Mouse (Mus musculus) heart, adult 2 months (tissue): Measurements from ENCODE around the gene Snph. TPM values are rescaled to one million over a fixed set of nuclear protein-coding genes. Genes with fewer than 3 reads are reported as not detected.

Experiments used
- DNase-seq, 2 experiments: peaks; one replicate each; pipeline ENCODE4 v3.0.0; 2021
- H3K27ac ChIP-seq: fragments of 200-600 bp; 2 replicates; pipeline ENCODE4 v1.8.1; 2022
- H3K27me3 ChIP-seq: fragments of 200-500 bp; 2 replicates; pipeline ENCODE4 v1.6.1; 2012; ENCODE audit warnings: mild to moderate bottlenecking, low read length, inconsistent platforms, mixed read lengths; ENCODE audit not compliant: control insufficient read depth, insufficient read depth
- H3K36me3 ChIP-seq: fragments of 200-500 bp; 2 replicates; pipeline ENCODE4 v1.6.1; 2012; ENCODE audit warnings: low read length, inconsistent platforms; ENCODE audit not compliant: control insufficient read depth, insufficient read depth
- H3K4me1 ChIP-seq: fragments of 200-500 bp; 2 replicates; pipeline ENCODE4 v1.6.1; 2011; ENCODE audit warnings: low read length; ENCODE audit not compliant: control insufficient read depth, insufficient read depth
- H3K4me3 ChIP-seq: fragments of 200-600 bp; 2 replicates; pipeline ENCODE4 v1.8.1; 2022
- H3K79me2 ChIP-seq: fragments of 200-500 bp; replicated peaks from 2 replicates; pipeline ENCODE4 v1.6.1; 2012; ENCODE audit warnings: mild to moderate bottlenecking, inconsistent platforms, low read length, moderate library complexity, mixed read lengths; ENCODE audit not compliant: control insufficient read depth, insufficient read depth
- H3K9ac ChIP-seq: fragments of 200-500 bp; 2 replicates; pipeline ENCODE4 v1.6.1; 2012; ENCODE audit warnings: low read depth, mild to moderate bottlenecking, control low read depth, inconsistent platforms, low read length, mixed read lengths
- CTCF ChIP-seq: fragments of 200-600 bp; IDR thresholded peaks from 2 replicates; pipeline ENCODE4 v1.8.1; 2022; ENCODE audit warnings: antibody characterized with exemption, mild to moderate bottlenecking, moderate library complexity
- EP300 ChIP-seq: fragments of 200-500 bp; IDR thresholded peaks from 2 replicates; pipeline ENCODE4 v1.6.1; 2011; ENCODE audit warnings: low read depth, low read length, control low read depth; ENCODE audit not compliant: insufficient read depth
- POLR2A ChIP-seq: fragments of 200-500 bp; IDR thresholded peaks from 2 replicates; pipeline ENCODE4 v1.6.1; 2011; ENCODE audit warnings: mild to moderate bottlenecking, low read depth, low read length, control low read depth; ENCODE audit not compliant: insufficient read depth
- WGBS: fragments of 180-500 bp; shearing (Covaris S2); methylation state at CpG from one replicate; pipeline ENCODE4 v1.1.7; 2018; 5-methylcytosine and 5-hydroxymethylcytosine counted together
- intact Hi-C: fragments of 180-260 bp; cut with DNase I; formaldehyde crosslinking; loops from one replicate; pipeline ENCODE4 v1.15.1; 2025
- polyA plus RNA-seq: library from polyadenylated mRNA; depleted of rRNA; stranded (reverse); fragments of >200 nt; gene quantifications from 2 replicates; pipeline ENCODE4 v1.2.3, GENCODE M21; 2012
- total RNA-seq, 2 experiments: library from RNA; stranded (reverse); gene quantifications; 2 replicates each; pipeline ENCODE4 v1.2.3; 2021

Gene Snph
- total and polyA plus RNA-seq, 3 experiments, result 0.21 to 5.0 (median 4.3) TPM

DNA sequence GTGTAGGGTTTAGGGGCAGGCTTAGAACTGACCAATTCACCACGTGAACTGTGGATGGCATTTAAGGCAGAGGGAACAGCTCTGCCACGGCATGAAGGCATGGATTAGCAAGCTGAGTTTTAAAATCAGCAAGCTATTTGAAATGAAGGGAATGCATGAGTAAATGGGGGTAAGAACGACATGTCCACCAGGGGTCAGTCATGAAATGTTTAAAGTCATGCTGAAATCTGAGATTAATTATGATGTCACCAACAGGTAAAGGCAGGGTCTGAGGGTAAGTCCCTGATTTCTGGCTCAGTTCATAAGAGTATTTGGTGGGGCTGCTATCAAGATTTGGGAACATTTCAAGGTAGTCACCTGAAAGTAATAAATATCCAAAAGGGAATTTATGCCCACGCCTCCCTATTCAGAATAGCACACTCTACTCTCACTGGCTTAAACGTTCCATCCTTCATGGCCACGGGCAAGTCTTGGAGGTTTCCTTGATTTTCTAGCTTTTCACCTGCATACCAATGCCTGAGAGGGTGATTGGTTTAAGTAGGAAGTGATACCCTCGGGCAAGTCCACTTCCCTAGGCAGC, 57.2 kb downstream of the Snph start:
- Histone ChIP-seq H3K9ac (peak overlapping the region; percentile 37), H3K79me2 (no peaks in the 10 kb centered on the region), H3K27me3 (no peaks in the 10 kb centered on the region), H3K27ac (peak overlapping the region; percentile 85), H3K36me3 (no peaks in the 10 kb centered on the region), H3K4me1 (peaks cover 2% of the 10 kb centered on the region; the same call in 1 of the 2 replicates), H3K4me3 (peak overlapping the region; percentile 59)
- DNase-seq, result no peak
- TF ChIP-seq EP300, result no peak
- no peak for TF ChIP-seq POLR2A
- peak; percentile 69 for TF ChIP-seq CTCF
- intact Hi-C loops, result loop anchor here (5.0 kb wide), 2 partner anchors 107 to 167 kb away; partner anchors contain the start of gene Psmf1
- 21% methylated on average over 7 of the region's 7 CpGs for WGBS

DNA sequence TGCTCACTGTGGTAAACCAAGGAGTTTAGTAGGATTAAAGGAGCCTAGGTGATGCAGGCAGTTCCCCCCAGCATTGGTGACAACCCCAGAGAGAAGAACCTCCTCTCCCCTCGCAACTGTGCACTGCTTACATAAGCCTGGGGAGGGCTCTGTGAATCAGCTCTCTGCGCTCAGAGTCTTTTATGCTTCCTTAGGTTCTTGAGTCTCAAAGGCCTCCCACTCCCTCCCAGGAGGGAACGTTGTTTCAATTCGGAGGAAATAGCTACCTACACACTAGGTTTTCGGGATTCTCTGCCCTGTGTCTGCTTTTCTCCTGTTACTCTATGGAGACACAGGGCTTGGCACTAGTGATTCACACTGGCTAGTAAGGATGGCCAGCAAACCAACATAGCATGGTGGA, 57.8 kb downstream of the Snph start:
- WGBS, result 91% methylated on average over 5 of the region's 5 CpGs
- Histone ChIP-seq H3K36me3 (no peaks in the 10 kb centered on the region), H3K4me1 (peaks cover 2% of the 10 kb centered on the region; the same call in 1 of the 2 replicates), H3K79me2 (no peaks in the 10 kb centered on the region), H3K4me3 (no peak overlapping the region), H3K27me3 (no peaks in the 10 kb centered on the region), H3K27ac (no peak overlapping the region), H3K9ac (no peak overlapping the region)
- TF ChIP-seq CTCF (no peak), EP300 (no peak), POLR2A (no peak)
- intact Hi-C loops, result loop anchor here (5.0 kb wide), 2 partner anchors 108 to 168 kb away; partner anchors contain the start of gene Psmf1
- no peak for DNase-seq

- H3K4me1 ChIP-seq, result peaks cover 2% of the 10 kb centered on the region; the same call in 1 of the 2 replicates
- no peak overlapping the region for H3K27ac ChIP-seq
- H3K4me3 ChIP-seq, result no peak overlapping the region
- no peaks in the 10 kb centered on the region for H3K27me3 ChIP-seq
- no peaks in the 10 kb centered on the region for H3K79me2 ChIP-seq
- intact Hi-C loops, result no loop called here
- TF ChIP-seq EP300, result no peak
- no peaks in the 10 kb centered on the region for H3K36me3 ChIP-seq
- no peak overlapping the region for H3K9ac ChIP-seq
- 48% methylated on average over 3 of the region's 3 CpGs for WGBS
- DNase-seq, result peak in 1 of 2 experiments; percentile 10
Measured at GRCm38 (mm10) chr2:151573667-151574066, 58.7 kb downstream of the Snph start.

GRCm38 (mm10) chr2:151571873-151572700, 60.3 kb downstream of the Snph start, which contains the start of gene Sdcbp2:
TSS of gene Sdcbp2 (plus strand) at chr2:151572622.
- TF ChIP-seq CTCF, result no peak
- no peak for TF ChIP-seq EP300
- no peak for TF ChIP-seq POLR2A
- intact Hi-C loops, result no loop called here
- 57% methylated on average over 17 of the region's 17 CpGs for WGBS

GRCm38 (mm10) chr2:151569452-151569851, 62.9 kb downstream of the Snph start:
- TF ChIP-seq EP300, result no peak
- Histone ChIP-seq H3K27me3 (no peaks in the 10 kb centered on the region), H3K4me1 (no peaks in the 10 kb centered on the region; the same call in 1 of the 2 replicates), H3K4me3 (no peak overlapping the region), H3K79me2 (no peaks in the 10 kb centered on the region), H3K27ac (no peak overlapping the region), H3K9ac (no peak overlapping the region), H3K36me3 (no peaks in the 10 kb centered on the region; the same call in 1 of the 2 replicates)
- 75% methylated on average over 2 of the region's 2 CpGs for WGBS
- DNase-seq, result peak in 1 of 2 experiments; percentile 10
- intact Hi-C loops, result loop anchor here (2.0 to 5.0 kb wide), 2 partner anchors 19 to 57 kb away; no protein-coding TSS in a partner anchor

More at GRCm38 (mm10) chr2:151571873-151572700, 60.3 kb downstream of the Snph start, which contains the start of gene Sdcbp2:
- Histone ChIP-seq H3K27me3 (no peaks in the 10 kb centered on the region), H3K9ac (no peak within 1 kb of the TSS), H3K36me3 (no peaks in the 10 kb centered on the region), H3K4me1 (peaks cover 2% of the 10 kb centered on the region; the same call in 1 of the 2 replicates), H3K79me2 (no peaks in the 10 kb centered on the region), H3K4me3 (no peak within 1 kb of the TSS), H3K27ac (peak within 1 kb of the TSS; percentile 21)
- no peak for DNase-seq

DNA sequence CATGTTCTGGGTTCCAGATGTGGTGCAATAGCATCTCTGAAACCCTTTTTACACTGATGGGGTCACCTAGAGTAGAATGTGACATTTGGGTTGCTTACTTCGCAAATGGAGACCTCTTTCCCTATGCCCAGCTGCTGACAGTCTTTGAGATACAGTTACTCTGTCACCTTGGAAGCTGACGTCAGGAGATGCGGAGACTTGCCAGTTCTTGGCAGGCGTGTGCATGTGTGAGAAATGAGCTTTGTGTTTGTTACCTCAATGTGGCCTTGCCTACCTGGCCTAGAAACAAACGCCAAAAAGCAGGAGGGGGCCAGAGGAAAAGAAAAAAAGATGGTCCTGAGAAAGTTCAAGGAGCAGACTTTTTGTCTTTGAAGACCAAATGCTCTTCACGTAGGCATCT, 65.5 kb downstream of the Snph start:
- no peaks in the 10 kb centered on the region for H3K79me2 ChIP-seq
- H3K9ac ChIP-seq, result no peak overlapping the region
- no peaks in the 10 kb centered on the region; the same call in 1 of the 2 replicates for H3K36me3 ChIP-seq
- intact Hi-C loops, result loop anchor here (5.0 kb wide), 1 partner anchor 55 kb away; no protein-coding TSS in a partner anchor
- H3K27me3 ChIP-seq, result no peaks in the 10 kb centered on the region
- TF ChIP-seq EP300 (no peak), POLR2A (no peak), CTCF (no peak)
- H3K4me1 ChIP-seq, result no peaks in the 10 kb centered on the region; the same call in 1 of the 2 replicates
- H3K27ac ChIP-seq, result no peak overlapping the region
- WGBS, result 75% methylated on average over 6 of the region's 6 CpGs
- DNase-seq, result no peak
- no peak overlapping the region for H3K4me3 ChIP-seq
